Mouse (Mus musculus): ENCODE results near the gene Myh9.

GRCm38 (mm10) chr15:77886369-77887092 lies 44.6 kb upstream of the Myh9 start:
- TF ChIP-seq CTCF (conservative IDR thresholded peaks at IDR 0.05; ENCODE audit: insufficient read depth, insufficient read length, low read depth, low read length) (no peak), POLR2A (IDR thresholded peaks at IDR 0.05; ENCODE audit: low read depth, low read length) (no peak)
